Mouse (Mus musculus) embryo, embryonic 11 days (tissue): ENCODE measurements around the gene Wdr63.

Experiments
- DNase-seq: peaks from one replicate; pipeline ENCODE4 v3.0.0-alpha.2; 2015

The Wdr63 gene

GRCm38 (mm10) chr3:146121310-146122124 is 13.6 kb upstream of the Wdr63 start:
- DNase-seq = peak; percentile 72

DNA sequence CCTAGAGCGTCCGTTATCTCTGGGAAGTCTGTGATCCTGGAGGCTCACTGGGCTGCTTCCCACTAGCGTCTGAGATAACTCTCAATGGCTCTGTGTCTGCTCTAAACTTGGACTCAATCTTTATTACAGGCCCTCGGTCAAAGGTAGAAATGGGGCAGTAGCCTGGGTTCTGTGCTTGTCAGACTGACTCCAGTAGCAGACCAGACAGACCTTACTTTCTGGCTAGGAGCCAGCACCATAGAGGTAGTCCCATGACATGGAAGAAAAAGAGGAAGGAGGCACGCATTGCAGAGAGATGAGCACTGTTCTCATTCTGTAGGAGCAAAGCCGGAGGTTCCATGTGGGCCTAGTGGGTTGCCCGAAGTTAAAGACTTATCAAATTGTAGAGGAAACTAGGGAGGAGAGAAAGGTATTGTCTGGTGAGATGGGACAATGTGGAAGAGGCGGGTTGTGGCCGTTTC is 10.1 kb upstream of the Wdr63 start:
- no peak for DNase-seq

GRCm38 (mm10) chr3:146117258-146117996 is 9.5 kb upstream of the Wdr63 start, which contains the start of gene Mcoln3:
Mcoln3 (plus strand) TSS chr3:146117450.
- DNase-seq = peak; percentile 11

GRCm38 (mm10) chr3:146110916-146111315 is 3.0 kb upstream of the Wdr63 start:
- no peak for DNase-seq

DNA sequence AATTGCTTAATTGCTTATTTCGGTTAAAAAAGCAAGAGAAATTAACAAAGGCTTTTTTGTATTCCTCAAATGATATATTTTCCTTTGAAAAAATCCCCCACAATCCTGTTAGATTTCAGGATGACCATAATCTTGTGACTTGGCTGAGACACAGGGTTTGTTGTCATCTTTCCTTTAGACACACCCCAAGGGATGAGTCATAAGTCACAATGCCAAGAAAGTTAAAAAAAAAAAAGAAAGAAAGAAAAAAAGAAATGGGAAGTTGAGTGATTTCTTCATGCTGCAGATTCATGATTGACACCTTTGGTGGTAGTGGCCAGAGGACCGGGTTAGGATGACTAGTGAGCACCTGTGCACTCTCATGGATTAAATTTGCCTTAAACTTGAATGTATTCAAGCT is 2.4 kb upstream of the Wdr63 start:
- no peak for DNase-seq

GRCm38 (mm10) chr3:146108945-146109344 is 1.0 kb upstream of the Wdr63 start:
- DNase-seq = no peak

DNA sequence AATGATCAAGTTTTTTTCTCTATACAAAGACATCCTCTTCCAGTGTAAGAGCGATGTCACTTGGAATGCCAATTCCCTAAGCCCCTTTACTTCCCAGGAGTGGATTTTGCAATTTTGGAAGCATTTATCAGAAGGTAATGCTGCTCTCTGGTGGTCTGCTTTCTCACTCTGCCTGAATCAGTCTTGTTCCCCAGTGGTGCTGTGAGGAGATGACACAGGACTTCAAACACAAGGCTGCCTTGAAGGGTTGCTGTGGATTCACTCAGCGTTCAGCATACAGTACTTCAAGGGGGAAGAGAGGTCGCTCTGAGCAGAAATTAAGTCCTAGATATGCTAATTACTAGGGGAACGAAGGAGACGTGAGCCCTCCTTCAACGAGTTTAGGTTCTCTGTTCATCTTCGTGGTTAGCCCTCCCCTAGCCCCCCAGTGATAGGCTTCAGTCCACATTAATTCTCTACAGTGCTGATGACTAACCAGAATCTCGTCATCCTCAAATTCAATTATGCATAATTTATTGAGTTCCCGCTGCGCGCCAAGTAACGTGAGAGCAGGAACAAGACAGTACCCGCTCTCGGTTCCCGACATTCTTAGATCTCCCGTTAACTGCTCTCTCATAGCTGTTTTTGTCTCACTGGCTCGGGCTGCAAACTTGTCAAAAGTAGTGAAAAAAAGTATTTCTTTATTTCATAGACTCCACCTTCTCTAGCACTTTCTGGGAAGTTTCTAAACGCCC is 647 bp downstream of the Wdr63 start:
- DNase-seq = peak; percentile 75

DNA sequence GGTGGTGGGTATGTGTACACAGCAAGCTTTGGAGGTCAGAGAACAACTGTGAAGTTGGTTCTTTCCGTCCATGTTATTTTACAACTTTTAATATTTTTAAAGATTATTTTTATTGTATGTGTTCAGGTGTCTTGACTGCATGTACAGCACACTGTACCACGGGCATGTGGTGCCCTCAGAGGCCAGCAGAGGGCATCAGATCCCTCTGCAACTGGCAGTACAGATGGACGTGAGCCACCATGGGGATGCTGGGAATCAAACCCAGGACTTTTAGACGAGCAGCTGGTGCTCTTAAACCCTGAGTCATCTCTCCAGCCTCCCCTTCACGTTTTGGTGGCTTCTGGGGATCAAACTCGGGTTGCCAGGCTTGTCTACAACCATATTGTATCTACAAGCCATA is 5.9 kb downstream of the Wdr63 start:
- no peak for DNase-seq

GRCm38 (mm10) chr3:146099925-146100324 is 8.0 kb downstream of the Wdr63 start:
- no peak for DNase-seq

- no peak for DNase-seq
Observed at GRCm38 (mm10) chr3:146097861-146098260, 10.1 kb downstream of the Wdr63 start.

GRCm38 (mm10) chr3:146096986-146097385 is 10.9 kb downstream of the Wdr63 start:
- DNase-seq = no peak

- DNase-seq = no peak
Observed at GRCm38 (mm10) chr3:146095066-146095465, 12.9 kb downstream of the Wdr63 start.

DNA sequence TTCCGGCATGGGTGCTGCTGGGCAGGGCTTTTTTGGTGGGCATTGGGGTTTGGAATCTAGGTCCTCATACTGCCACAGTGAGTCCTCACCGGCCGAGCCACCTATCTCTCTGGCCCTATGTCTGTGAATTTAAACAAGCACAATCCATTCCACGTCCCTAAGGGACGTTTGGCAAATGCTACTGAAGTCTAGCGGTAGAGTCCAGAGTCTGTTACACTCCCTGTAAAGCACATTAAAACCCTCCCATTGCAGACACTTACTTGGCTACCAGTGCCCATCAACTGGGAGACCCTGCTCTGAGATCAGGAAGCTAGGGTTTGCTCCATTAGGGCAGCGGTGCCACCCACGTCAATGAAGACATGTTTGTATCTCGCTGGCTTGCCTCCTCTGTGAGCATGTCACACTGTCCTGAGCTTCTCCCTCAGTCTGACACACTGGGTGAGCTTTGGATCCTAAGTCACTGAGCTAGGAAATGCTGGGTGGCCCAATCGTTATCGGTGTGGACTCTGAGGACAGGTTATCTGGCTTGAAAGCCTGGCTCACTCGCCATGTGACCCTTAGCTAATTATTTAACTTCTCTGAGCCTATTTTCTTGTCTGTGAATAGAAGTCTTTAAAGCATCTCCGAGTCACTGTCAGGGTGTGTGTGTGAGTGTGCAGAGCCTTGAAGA is 16.8 kb downstream of the Wdr63 start:
- DNase-seq = no peak

DNA sequence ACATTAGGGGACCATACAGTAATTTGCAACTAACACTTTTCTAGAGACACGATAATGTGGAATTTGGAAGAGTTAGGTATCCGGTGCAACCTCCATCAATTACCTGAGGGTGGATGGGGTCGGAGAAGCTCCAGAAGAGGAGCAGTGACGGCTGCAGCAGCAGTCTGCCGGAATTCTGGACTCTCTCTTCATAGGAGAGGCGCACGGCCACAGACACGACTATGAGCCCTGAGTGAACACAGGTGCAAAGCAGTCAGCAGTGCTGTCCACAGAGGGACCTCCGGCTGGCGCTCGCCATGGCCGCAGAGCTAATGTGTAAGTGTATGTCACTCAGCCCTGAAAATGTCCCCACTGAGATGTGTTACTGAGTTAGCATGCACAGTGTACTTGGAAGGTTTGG is 27.7 kb downstream of the Wdr63 start:
- DNase-seq = no peak

GRCm38 (mm10) chr3:146072780-146073179 is 35.1 kb downstream of the Wdr63 start:
- peak; percentile 63 for DNase-seq

DNA sequence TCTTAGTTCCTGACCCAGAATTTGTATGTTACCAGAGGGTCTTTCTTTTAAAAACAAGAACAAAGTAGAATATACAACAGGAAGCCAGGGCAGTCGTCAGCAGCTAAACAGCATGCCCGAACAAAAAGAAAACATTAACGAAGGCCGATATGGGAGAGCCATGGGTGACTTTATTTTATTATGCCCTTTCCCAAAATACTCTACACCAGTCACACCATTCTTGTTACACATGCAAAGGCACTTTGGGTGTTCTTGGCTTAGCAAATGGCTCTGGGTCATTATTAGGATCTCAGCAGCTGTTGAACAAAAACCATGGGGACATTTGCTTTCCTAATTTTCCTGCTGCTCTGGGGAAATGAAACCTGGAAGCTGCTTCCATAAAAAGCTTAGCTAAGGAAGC is 38.7 kb downstream of the Wdr63 start:
- DNase-seq = no peak

DNA sequence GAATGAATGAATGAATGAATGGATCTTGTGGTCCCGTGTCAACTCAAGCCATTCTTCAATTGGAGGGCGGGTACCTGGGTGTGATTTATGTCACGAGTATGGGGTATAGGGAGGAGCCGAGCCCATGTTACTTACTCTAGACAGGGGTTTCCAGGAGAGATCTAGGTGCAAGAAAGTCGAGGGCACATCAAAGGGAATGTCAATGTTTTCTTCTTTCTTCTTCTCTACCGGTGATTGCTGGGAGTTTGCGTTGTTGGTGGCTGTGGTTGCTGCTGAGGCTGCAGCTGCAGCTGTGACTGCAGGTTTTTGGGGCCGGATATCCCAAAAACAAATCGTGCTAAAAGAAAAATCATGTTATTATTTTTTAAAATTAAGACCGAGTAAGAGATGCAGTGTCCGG is 44.8 kb downstream of the Wdr63 start:
- no peak for DNase-seq

GRCm38 (mm10) chr3:146059356-146059926 is 48.5 kb downstream of the Wdr63 start:
- no peak for DNase-seq

- DNase-seq = peak; percentile 77
Observed at GRCm38 (mm10) chr3:146058263-146058662, 49.7 kb downstream of the Wdr63 start.

GRCm38 (mm10) chr3:146057131-146057530 is 50.8 kb downstream of the Wdr63 start:
- DNase-seq = no peak

- no peak for DNase-seq
Observed at GRCm38 (mm10) chr3:146053873-146054272, 54.1 kb downstream of the Wdr63 start.

DNA sequence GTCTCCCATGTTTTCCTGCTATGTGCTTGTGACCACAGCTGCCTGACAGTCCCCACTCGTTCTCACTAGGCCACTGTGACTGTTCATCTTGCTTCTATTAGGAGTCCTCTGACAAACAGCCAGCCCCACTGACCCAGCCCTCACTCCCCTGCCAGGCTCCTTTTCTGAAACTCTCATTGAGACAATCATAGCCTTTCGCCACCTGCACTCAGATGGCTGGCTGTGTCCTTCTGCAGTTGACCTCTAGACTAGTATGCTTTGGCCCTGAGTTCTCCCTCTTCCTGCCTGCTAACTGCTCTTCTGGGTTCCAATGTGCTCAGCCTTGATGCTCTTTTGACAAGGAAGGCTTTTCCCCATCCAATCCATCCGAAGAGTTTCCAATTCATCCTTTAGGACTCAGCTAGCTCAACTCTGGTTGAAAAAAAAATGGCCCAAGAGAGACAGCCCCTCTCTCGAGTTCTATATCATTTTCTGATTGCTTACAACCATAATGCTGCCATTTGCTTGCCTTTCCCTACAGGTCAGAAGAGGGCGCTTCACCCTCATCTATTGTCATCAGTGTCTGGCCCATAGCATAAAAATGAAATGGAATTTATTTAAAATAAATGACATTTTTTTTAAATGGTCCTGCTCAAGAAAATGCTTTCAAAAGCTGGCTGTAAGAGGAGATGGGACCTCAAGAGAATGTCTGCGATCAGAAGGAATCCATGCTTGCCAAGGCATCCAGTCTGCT is 54.7 kb downstream of the Wdr63 start:
- DNase-seq = no peak
